Mouse (Mus musculus): Measurements from ENCODE around the gene Clpx.
A peak's percentile ranks its signal among the peaks of the same experiment; 100 is the strongest.

Clpx gene

GRCm38 (mm10) chr9:65289988-65290387 lies 4.1 kb upstream of the Clpx start:
- no peak for DNase-seq (ENCODE audit: low spot score in 2 of 2)

- no peak for DNase-seq (ENCODE audit: low spot score in 2 of 2)
These were observed 1.6 kb upstream of the Clpx start for GRCm38 (mm10) chr9:65292421-65292820.

- no peak for DNase-seq (ENCODE audit: low spot score in 2 of 2)
These were observed 941 bp upstream of the Clpx start for GRCm38 (mm10) chr9:65293119-65293518.

- no peak for DNase-seq (ENCODE audit: low spot score in 2 of 2)
These were observed 484 bp upstream of the Clpx start for GRCm38 (mm10) chr9:65293580-65293972.

- DNase-seq (ENCODE audit: low spot score in 2 of 2), result no peak
These were observed 787 bp downstream of the Clpx start for GRCm38 (mm10) chr9:65294716-65295378.

- DNase-seq (ENCODE audit: low spot score in 2 of 2), result no peak
These were observed 3.0 kb downstream of the Clpx start for GRCm38 (mm10) chr9:65297056-65297455.

- DNase-seq (ENCODE audit: low spot score in 2 of 2), result no peak
These were observed 4.7 kb downstream of the Clpx start for GRCm38 (mm10) chr9:65298761-65299160.

GRCm38 (mm10) chr9:65299650-65300049 lies 5.6 kb downstream of the Clpx start:
- no peak for DNase-seq (ENCODE audit: low spot score in 2 of 2)

- no peak for DNase-seq (ENCODE audit: low spot score in 2 of 2)
These were observed 8.4 kb downstream of the Clpx start for GRCm38 (mm10) chr9:65302327-65302983.

GRCm38 (mm10) chr9:65303586-65303985 lies 9.5 kb downstream of the Clpx start:
- no peak for DNase-seq (ENCODE audit: low spot score in 2 of 2)

- no peak for DNase-seq (ENCODE audit: low spot score in 2 of 2)
These were observed 10.2 kb downstream of the Clpx start for GRCm38 (mm10) chr9:65304300-65304699.

GRCm38 (mm10) chr9:65306672-65307071 lies 12.6 kb downstream of the Clpx start:
- no peak for DNase-seq (ENCODE audit: low spot score in 2 of 2)

GRCm38 (mm10) chr9:65308011-65308410 lies 14.0 kb downstream of the Clpx start:
- DNase-seq (ENCODE audit: low spot score in 2 of 2), result no peak

- DNase-seq (ENCODE audit: low spot score in 2 of 2), result no peak
These were observed 18.8 kb downstream of the Clpx start for GRCm38 (mm10) chr9:65312669-65313357.

- no peak for DNase-seq (ENCODE audit: low spot score in 2 of 2)
These were observed 19.8 kb downstream of the Clpx start for GRCm38 (mm10) chr9:65313846-65314245.

- no peak for DNase-seq (ENCODE audit: low spot score in 2 of 2)
These were observed 28.3 kb downstream of the Clpx start for GRCm38 (mm10) chr9:65322255-65322900.

- no peak for DNase-seq (ENCODE audit: low spot score in 2 of 2)
These were observed 31.9 kb downstream of the Clpx start for GRCm38 (mm10) chr9:65325971-65326370.

GRCm38 (mm10) chr9:65327371-65327770 lies 33.3 kb downstream of the Clpx start:
- no peak for DNase-seq (ENCODE audit: low spot score in 2 of 2)

- no peak for DNase-seq (ENCODE audit: low spot score in 2 of 2)
These were observed 39.9 kb downstream of the Clpx start for GRCm38 (mm10) chr9:65333958-65334357.

GRCm38 (mm10) chr9:65339146-65339545 lies 45.1 kb downstream of the Clpx start:
- no peak for DNase-seq (ENCODE audit: low spot score in 2 of 2)

- no peak for DNase-seq (ENCODE audit: low spot score in 2 of 2)
These were observed 46.4 kb downstream of the Clpx start for GRCm38 (mm10) chr9:65340414-65340813.

GRCm38 (mm10) chr9:65345439-65345838 lies 51.4 kb downstream of the Clpx start:
- DNase-seq (ENCODE audit: low spot score in 2 of 2), result peak in 1 of 2 experiments; percentile 17
